17 mouse cellular contexts compared by ENCODE assay signal in genomic region chr14:118544493-118544892, GRCm38 (mm10).
"Had no signal": no experiment of that assay in that cellular context is flagged by ENCODE, and none has a peak within 500 bp of the region (broad histone marks: within the 10 kb centered on the region; RNA-seq: fewer than 3 reads in every experiment).

No protein-coding gene starts in this region.

- H3K36me3 ChIP-seq: lung, embryonic 15.5 days; midbrain, embryonic 13.5 days; midbrain, embryonic 15.5 days; neural tube, embryonic 12.5 days; stomach, embryonic 15.5 days had no signal

- H3K4me1 ChIP-seq: lung, embryonic 15.5 days; midbrain, embryonic 15.5 days; neural tube, embryonic 12.5 days; stomach, embryonic 15.5 days had no signal

- ATAC-seq: lung, postnatal 0 days; midbrain, embryonic 13.5 days; midbrain, embryonic 15.5 days had no signal

- H3K4me3 ChIP-seq: lung, embryonic 15.5 days; megakaryocyte, embryonic 14.5 days; midbrain, embryonic 13.5 days; midbrain, embryonic 15.5 days; neural tube, embryonic 12.5 days; stomach, embryonic 15.5 days had no signal

- H3K27ac ChIP-seq: lung, embryonic 15.5 days; macrophage; midbrain, embryonic 13.5 days; midbrain, embryonic 15.5 days; neural tube, embryonic 12.5 days; stomach, embryonic 15.5 days; stomach, postnatal 0 days had no signal

- H3K4me2 ChIP-seq: lung, embryonic 15.5 days; midbrain, embryonic 11.5 days; midbrain, embryonic 13.5 days; midbrain, embryonic 15.5 days; neural tube, embryonic 12.5 days; stomach, embryonic 15.5 days had no signal

- H3K9ac ChIP-seq: lung, embryonic 15.5 days; midbrain, embryonic 13.5 days; midbrain, embryonic 15.5 days; neural tube, embryonic 12.5 days; stomach, embryonic 15.5 days had no signal

- H3K27me3 ChIP-seq: lung, embryonic 15.5 days; megakaryocyte, embryonic 14.5 days; midbrain, embryonic 15.5 days; neural tube, embryonic 12.5 days; stomach, embryonic 15.5 days had no signal

- H3K9me3 ChIP-seq: lung, embryonic 15.5 days; midbrain, embryonic 13.5 days; midbrain, embryonic 15.5 days; neural tube, embryonic 12.5 days; stomach, embryonic 15.5 days had no signal

- DNase-seq: lung, adult 2 months; lung, postnatal 14 days; lung, postnatal 36 days; right cerebral cortex, postnatal 14 days; thymus, adult 2 months; thymus, postnatal 25 days; thymus, postnatal 4 days had no signal
